Mouse (Mus musculus): ENCODE results near the gene Ube2j1. TPM values are rescaled to one million over a fixed set of nuclear protein-coding genes. Genes with fewer than 3 reads are reported as not detected.

The Ube2j1 gene
- total RNA-seq (2014; fragmentation: Nextera tagmentation) (73.5 and 85.3 TPM in 2 replicates), total RNA-seq (2017) (44.8 and 48.1 TPM in 2 replicates), polyA plus RNA-seq (2012) (31.8 and 32.3 TPM in 2 replicates)

DNA sequence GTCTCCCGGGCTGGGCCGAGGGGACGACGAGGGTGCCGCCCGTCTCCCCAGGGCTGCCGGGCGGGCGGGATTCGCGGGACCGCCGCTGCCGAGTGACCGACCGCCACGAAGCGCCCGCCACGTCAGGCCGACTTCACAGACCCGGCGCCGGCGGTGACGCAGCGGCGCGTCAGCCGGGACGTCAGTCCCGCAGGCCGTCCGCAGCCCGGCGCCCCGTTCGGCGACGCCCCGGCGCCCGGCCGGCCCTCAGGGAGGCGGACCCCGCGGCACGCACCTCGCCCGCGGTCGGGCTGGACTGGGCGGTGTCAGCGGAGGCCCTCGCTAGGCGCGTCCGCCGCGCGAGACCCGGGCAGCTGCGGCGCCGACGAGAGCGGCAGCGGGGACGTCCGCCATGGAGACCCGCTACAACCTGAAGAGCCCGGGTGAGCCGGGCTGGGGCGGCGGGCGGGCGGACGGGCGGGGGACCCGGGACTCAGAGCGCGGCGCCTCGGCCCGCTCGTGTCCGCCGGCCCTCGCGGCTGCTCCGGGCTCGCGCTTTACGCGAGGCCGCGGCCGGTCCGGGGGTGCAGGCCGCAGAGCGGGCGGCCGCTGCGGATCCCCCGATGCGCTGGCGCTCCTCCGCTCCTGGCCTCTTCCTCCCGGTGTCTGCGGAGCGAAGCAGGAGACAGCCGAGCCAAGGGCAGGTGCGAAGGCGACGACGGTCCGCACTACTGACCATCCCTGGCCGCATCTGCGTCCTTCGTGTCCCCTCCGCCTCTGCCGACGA is at the start of gene Ube2j1:
Gene Ube2j1, plus strand, starts transcription at position 222 of the 766 bp plus-strand sequence.
- peaks cover 44% of the 10 kb centered on the region for H3K36me3 ChIP-seq (replicated peaks)
- peak; percentile 52; the same call in 1 of the 2 replicates for ATAC-seq (ENCODE audit: extremely low read depth, insufficient number of reproducible peaks, low FRiP score, poor library complexity, severe bottlenecking)

GRCm38 (mm10) chr4:32981617-32982016 is 49.6 kb upstream of the Ube2j1 start:
- peaks cover 48% of the 10 kb centered on the region for H3K4me1 ChIP-seq (ENCODE audit: insufficient read depth, low read depth, low read length)
- H3K27me3 ChIP-seq (ENCODE audit: insufficient read depth, low read length): peaks cover 35% of the 10 kb centered on the region
- no peak for TF ChIP-seq TAL1 (conservative IDR thresholded peaks at IDR 0.05; ENCODE audit: low read depth, low read length)
- no peak for TF ChIP-seq GATA1 (IDR thresholded peaks at IDR 0.05; ENCODE audit: borderline replicate concordance, low read length)
- no peak for TF ChIP-seq GATA2 (IDR thresholded peaks at IDR 0.05; ENCODE audit: borderline replicate concordance, low read depth, low read length)
- TF ChIP-seq POLR2AphosphoS5 (IDR thresholded peaks at IDR 0.05; ENCODE audit: insufficient replicate concordance, low read depth, low read length): no peak
- no peak for TF ChIP-seq CTCF (IDR thresholded peaks at IDR 0.05; ENCODE audit: low read depth, low read length)
- H3K4me3 ChIP-seq (ENCODE audit: low read depth, low read length): no peak overlapping the region
- H3K9me3 ChIP-seq (replicated peaks): no peaks in the 10 kb centered on the region
- no peaks in the 10 kb centered on the region for H3K36me3 ChIP-seq (replicated peaks)
- DNase-seq (ENCODE audit: low spot score) (no peak), ATAC-seq (ENCODE audit: extremely low read depth, insufficient number of reproducible peaks, low FRiP score, poor library complexity, severe bottlenecking) (no peak)

More for the DNA sequence above, at the start of gene Ube2j1:
- no peaks in the 10 kb centered on the region for H3K27me3 ChIP-seq (ENCODE audit: insufficient read depth, low read length)
- DNase-seq (ENCODE audit: low spot score): peak; percentile 93
- TF ChIP-seq CTCF (IDR thresholded peaks at IDR 0.05; ENCODE audit: low read depth, low read length) (no peak), POLR2AphosphoS5 (IDR thresholded peaks at IDR 0.05; ENCODE audit: insufficient replicate concordance, low read depth, low read length) (no peak), GATA2 (IDR thresholded peaks at IDR 0.05; ENCODE audit: borderline replicate concordance, low read depth, low read length) (no peak), TAL1 (conservative IDR thresholded peaks at IDR 0.05; ENCODE audit: low read depth, low read length) (no peak), GATA1 (IDR thresholded peaks at IDR 0.05; ENCODE audit: borderline replicate concordance, low read length) (no peak)
- H3K9me3 ChIP-seq (replicated peaks): no peaks in the 10 kb centered on the region
- H3K4me1 ChIP-seq (ENCODE audit: insufficient read depth, low read depth, low read length): peaks cover 24% of the 10 kb centered on the region
- H3K4me3 ChIP-seq (ENCODE audit: low read depth, low read length): peak within 1 kb of the TSS; percentile 95

DNA sequence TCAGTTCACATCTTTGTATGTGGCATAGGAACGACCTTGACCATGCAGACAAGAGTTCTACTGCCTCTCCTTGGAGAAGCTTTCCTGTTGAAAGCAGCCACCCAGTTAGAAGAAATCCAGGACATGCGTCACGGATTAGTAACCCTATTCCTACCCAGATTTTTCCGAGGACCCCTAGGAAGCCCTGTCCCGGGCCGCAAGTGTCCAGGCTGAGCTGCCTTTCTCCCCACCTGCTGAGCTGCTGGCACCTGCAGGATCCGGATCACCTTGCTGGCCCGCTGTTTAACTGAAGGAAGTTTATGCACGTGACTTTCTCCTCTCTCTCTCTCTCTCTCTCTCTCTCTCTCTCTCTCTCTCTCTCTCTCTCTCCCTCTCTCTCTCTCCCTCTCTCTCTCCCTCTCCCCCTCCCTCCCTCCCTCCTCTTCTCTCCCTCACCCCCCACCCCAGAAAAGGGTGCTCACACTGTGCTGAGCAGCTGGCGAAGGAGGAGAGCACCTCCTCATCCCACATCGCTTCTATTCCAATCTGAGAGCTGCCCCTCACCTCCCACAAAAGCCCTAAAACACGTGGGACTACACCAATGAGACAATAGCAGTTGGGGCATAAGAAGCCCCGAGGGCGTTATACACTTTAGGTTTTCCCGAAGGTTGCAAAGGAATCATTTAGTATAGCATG is 49.0 kb upstream of the Ube2j1 start:
- Histone ChIP-seq H3K4me1 (ENCODE audit: insufficient read depth, low read depth, low read length) (peaks cover 53% of the 10 kb centered on the region), H3K27me3 (ENCODE audit: insufficient read depth, low read length) (peaks cover 35% of the 10 kb centered on the region), H3K36me3 (replicated peaks) (no peaks in the 10 kb centered on the region), H3K9me3 (replicated peaks) (no peaks in the 10 kb centered on the region), H3K4me3 (ENCODE audit: low read depth, low read length) (peak overlapping the region; percentile 39; the same call in 1 of the 2 replicates)
- ATAC-seq (ENCODE audit: extremely low read depth, insufficient number of reproducible peaks, low FRiP score, poor library complexity, severe bottlenecking) (no peak), DNase-seq (ENCODE audit: low spot score) (no peak)
- TF ChIP-seq TAL1 (conservative IDR thresholded peaks at IDR 0.05; ENCODE audit: low read depth, low read length) (no peak), GATA2 (IDR thresholded peaks at IDR 0.05; ENCODE audit: borderline replicate concordance, low read depth, low read length) (no peak), POLR2AphosphoS5 (IDR thresholded peaks at IDR 0.05; ENCODE audit: insufficient replicate concordance, low read depth, low read length) (no peak), GATA1 (IDR thresholded peaks at IDR 0.05; ENCODE audit: borderline replicate concordance, low read length) (no peak), CTCF (IDR thresholded peaks at IDR 0.05; ENCODE audit: low read depth, low read length) (no peak)

- TF ChIP-seq CTCF (IDR thresholded peaks at IDR 0.05; ENCODE audit: low read depth, low read length): no peak
- no peak for TF ChIP-seq GATA2 (IDR thresholded peaks at IDR 0.05; ENCODE audit: borderline replicate concordance, low read depth, low read length)
- no peak for TF ChIP-seq TAL1 (conservative IDR thresholded peaks at IDR 0.05; ENCODE audit: low read depth, low read length)
- TF ChIP-seq GATA1 (IDR thresholded peaks at IDR 0.05; ENCODE audit: borderline replicate concordance, low read length): no peak
- no peak for TF ChIP-seq POLR2AphosphoS5 (IDR thresholded peaks at IDR 0.05; ENCODE audit: insufficient replicate concordance, low read depth, low read length)
- Histone ChIP-seq H3K36me3 (replicated peaks) (no peaks in the 10 kb centered on the region), H3K4me3 (ENCODE audit: low read depth, low read length) (peak within 1 kb of the TSS; percentile 79), H3K9me3 (replicated peaks) (no peaks in the 10 kb centered on the region), H3K27me3 (ENCODE audit: insufficient read depth, low read length) (peaks cover 35% of the 10 kb centered on the region), H3K4me1 (ENCODE audit: insufficient read depth, low read depth, low read length) (peaks cover 58% of the 10 kb centered on the region)
- ATAC-seq (ENCODE audit: extremely low read depth, insufficient number of reproducible peaks, low FRiP score, poor library complexity, severe bottlenecking) (0 out of 2 replicates have a peak, but pooled peaks have one; percentile 2), DNase-seq (ENCODE audit: low spot score) (peak; percentile 20)
Observed at GRCm38 (mm10) chr4:32982716-32983175, 48.5 kb upstream of the Ube2j1 start, which contains the start of gene Rragd. TSS of gene Rragd (plus strand) at chr4:32983037.

DNA sequence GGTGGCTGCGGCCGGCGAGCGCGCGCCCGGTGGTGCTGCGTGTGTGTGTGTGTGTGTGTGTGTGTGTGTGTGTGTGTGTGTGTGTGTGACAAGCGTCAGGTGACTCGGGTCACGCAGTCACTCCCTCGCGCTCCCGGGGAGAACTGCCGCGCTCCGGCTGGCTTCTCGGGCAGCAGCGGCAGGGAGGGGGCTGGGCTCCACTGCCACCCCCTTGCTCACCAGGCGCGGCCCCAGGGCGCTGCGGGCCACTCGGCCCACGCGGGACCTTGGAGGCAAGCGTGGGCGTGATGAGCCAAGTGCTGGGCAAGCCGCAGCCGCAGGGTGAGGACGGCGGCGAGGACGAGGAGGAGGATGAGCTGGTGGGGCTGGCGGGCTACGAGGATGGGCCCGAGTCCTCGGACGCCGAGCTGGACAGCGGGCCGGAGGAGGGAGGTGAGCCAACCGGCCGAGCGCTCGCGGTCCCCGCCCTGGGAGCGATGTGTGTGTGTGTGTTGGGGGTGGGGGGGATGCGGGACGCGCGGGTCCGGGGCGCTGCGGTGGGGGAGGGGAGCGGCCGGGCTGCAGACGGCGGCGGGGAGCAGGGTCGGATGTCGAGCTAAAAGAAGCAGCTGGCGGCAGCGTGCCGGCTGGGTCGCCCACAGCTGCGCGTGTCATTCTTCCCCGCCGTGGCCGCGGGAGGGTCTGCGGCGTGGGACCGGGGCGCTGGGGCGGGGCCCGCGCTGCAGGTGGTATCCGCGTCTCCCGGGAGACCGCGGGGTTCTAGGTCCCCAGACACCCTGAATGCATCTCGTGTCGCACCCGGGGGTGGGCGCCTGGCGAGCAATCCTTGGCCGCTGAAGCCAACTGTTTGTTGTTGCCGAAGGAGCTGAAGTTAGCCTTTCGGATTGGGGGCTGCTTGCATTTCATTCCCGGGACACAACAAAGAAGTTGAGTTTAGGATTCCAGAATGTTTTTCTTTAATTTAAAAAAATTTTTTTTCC is 47.8 kb upstream of the Ube2j1 start:
- H3K4me1 ChIP-seq (ENCODE audit: insufficient read depth, low read depth, low read length): peaks cover 59% of the 10 kb centered on the region
- DNase-seq (ENCODE audit: low spot score) (peak; percentile 47), ATAC-seq (ENCODE audit: extremely low read depth, insufficient number of reproducible peaks, low FRiP score, poor library complexity, severe bottlenecking) (no peak)
- H3K27me3 ChIP-seq (ENCODE audit: insufficient read depth, low read length): peaks cover 35% of the 10 kb centered on the region
- TF ChIP-seq TAL1 (conservative IDR thresholded peaks at IDR 0.05; ENCODE audit: low read depth, low read length) (no peak), CTCF (IDR thresholded peaks at IDR 0.05; ENCODE audit: low read depth, low read length) (no peak), GATA2 (IDR thresholded peaks at IDR 0.05; ENCODE audit: borderline replicate concordance, low read depth, low read length) (no peak), POLR2AphosphoS5 (IDR thresholded peaks at IDR 0.05; ENCODE audit: insufficient replicate concordance, low read depth, low read length) (no peak), GATA1 (IDR thresholded peaks at IDR 0.05; ENCODE audit: borderline replicate concordance, low read length) (no peak)
- H3K36me3 ChIP-seq (replicated peaks): no peaks in the 10 kb centered on the region
- no peaks in the 10 kb centered on the region for H3K9me3 ChIP-seq (replicated peaks)
- H3K4me3 ChIP-seq (ENCODE audit: low read depth, low read length): peak overlapping the region; percentile 79
